Mouse (Mus musculus) C2C12 (cell line): ENCODE data around the gene Slc10a7.

Source experiments
- CEBPB ChIP-seq: IDR thresholded peaks from one replicate; pipeline ENCODE4 v1.6.1; 2011; ENCODE audit warnings: low read depth, mild to moderate bottlenecking, control low read depth, moderate library complexity
- CTCF ChIP-seq: IDR thresholded peaks from one replicate; pipeline ENCODE4 v1.5.1; 2011; ENCODE audit not compliant: control insufficient read depth, insufficient read depth, insufficient read length
- FOSL1 ChIP-seq: IDR thresholded peaks from one replicate; pipeline ENCODE4 v1.8.0; 2011; ENCODE audit warnings: mild to moderate bottlenecking, low read length; ENCODE audit not compliant: poor library complexity, insufficient read depth, severe bottlenecking
- MAX ChIP-seq: IDR thresholded peaks from one replicate; pipeline ENCODE4 v1.6.1; 2011; ENCODE audit warnings: mild to moderate bottlenecking, control low read depth
- MYOD1 ChIP-seq: IDR thresholded peaks from one replicate; pipeline ENCODE4 v1.6.1; 2011; ENCODE audit warnings: low read depth; ENCODE audit not compliant: control insufficient read depth, insufficient read length
- MYOG ChIP-seq: IDR thresholded peaks from one replicate; pipeline ENCODE4 v1.6.1; 2011; ENCODE audit not compliant: control insufficient read depth, insufficient read length; ENCODE audit errors: extremely low read depth
- USF1 ChIP-seq: IDR thresholded peaks from one replicate; pipeline ENCODE4 v1.6.1; 2011; ENCODE audit warnings: low read depth, mild to moderate bottlenecking, control low read depth, moderate library complexity

GRCm38 (mm10) chr8:78728240-78728639 is 219.1 kb downstream of the Slc10a7 start:
- TF ChIP-seq CTCF (no peak), MYOD1 (peak; percentile 43), MAX (no peak), MYOG (no peak), USF1 (no peak), CEBPB (no peak), FOSL1 (no peak)
